Mouse (Mus musculus) layer of hippocampus, adult 11-12 months (tissue): ENCODE results near the gene Mtmr10.

Source experiments
- DNase-seq: peaks from one replicate; pipeline ENCODE4 v3.0.0; 2022; ENCODE audit warnings: low spot score

Mtmr10 gene

GRCm38 (mm10) chr7:64291722-64292121, 4.3 kb downstream of the Mtmr10 start:
- peak; percentile 22 for DNase-seq

DNA sequence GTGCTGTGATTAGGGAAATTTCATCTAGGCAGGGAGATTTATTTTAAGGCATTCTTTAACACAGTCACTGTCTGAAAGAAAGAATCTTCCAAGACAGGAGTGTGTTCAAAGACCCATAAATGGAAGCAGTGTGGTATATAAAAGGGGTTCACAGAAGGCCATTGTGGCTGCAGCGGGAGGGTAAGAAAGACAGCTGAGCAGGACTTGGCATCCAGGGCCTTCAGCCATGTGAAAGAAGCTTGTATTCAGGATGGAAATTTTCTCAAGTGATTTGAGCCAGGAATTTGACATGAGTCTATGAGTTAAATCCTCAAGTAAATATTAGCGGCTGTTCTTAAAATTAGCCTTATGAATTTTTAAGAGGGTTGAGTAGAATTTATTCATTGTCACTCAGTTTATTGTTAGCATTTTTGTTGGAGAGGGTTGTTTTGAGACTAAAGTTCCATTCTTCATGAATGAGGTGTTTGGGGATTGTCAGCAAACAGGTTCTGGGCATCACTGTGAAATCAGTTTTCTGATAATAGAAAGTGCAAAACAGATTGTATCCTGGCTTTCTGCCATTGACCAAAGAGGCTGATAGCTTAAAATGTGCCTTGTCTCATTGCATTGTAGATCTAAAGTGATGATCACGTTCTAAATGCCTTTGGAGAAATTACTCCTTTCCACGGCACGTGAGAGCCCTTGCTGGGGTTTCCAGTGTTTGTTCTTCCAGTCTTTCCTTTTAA, 9.0 kb downstream of the Mtmr10 start:
- DNase-seq, result no peak

- no peak for DNase-seq
These were observed 22.8 kb downstream of the Mtmr10 start for GRCm38 (mm10) chr7:64310241-64310640.

- DNase-seq, result no peak
These were observed 23.3 kb downstream of the Mtmr10 start for GRCm38 (mm10) chr7:64310756-64311155.

DNA sequence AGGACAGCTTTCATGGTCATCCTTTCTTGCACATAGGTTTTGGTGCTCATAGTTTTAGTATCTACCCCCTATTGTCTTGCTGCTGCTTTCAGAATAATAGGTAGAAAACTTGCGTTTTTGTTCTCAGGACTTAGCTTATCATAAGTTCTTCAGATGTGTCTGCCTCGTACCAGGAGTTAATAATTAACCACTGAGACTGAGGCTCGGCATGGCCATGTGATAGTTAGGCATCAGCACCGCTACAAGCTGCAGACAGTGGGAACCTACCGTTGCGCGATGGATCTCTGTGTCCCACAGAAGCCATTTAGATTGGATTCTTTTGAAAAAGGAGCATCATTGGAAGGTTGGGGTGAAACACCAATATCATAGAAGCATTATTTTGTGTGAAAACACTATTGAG, 25.4 kb downstream of the Mtmr10 start:
- no peak for DNase-seq

DNA sequence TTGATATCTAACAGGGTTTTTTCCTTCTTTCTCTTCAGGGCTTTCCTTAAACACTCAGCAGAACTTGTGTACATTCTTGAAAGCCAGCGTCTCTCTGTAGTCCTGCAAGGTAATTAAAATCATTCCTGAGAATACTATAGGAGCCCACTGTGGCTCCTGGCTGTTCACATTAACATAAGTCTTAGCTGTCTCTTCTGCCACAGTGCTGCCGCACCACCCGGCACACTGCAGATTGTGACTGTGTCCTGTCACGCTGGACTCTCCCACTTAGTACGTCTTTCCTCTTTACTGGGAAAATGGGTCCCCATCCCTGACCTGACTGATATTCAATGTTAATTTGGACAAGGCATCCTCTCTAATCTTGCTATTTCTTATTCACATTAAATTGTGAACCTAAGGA, 33.7 kb downstream of the Mtmr10 start:
- no peak for DNase-seq

GRCm38 (mm10) chr7:64321658-64322057, 34.2 kb downstream of the Mtmr10 start:
- DNase-seq, result no peak

DNA sequence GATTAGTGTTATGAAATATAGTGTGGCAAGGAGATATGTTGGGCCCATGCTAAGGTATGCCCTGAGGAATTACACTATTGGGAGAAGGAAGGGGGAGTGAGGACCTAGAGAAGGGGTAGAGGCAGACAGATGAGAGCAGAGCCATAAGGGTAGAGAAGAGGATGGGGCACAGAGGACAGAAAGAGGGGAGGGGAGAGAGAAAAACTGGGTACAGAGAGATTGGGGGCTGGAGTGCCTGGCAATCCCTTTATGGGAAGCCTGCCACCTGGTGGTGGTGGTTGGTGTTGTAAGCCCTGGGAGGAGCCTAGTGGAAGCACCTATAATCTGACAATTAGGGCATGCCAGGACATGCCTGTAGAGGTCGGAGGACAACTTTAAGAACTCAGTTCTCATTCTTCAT, 39.4 kb downstream of the Mtmr10 start:
- DNase-seq, result peak; percentile 87

DNA sequence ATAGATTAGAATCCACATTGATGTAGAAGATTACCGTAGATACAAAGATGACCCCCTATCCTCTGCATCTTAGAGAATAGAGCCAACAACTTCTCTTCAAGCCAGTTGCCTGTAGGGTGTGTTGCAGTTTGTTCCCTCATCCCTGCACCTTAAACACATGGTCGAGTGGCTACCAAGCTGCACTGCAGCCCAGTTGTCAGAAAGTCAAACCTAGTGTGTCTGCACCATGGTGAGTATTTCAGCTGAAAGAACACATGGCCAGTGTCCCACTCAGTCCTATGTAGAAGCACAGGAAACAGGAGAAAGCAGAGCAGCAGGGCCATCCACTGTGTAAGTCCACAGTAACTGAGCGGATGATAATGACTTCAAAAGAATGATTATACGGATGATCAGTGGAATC, 40.0 kb downstream of the Mtmr10 start:
- no peak for DNase-seq

- no peak for DNase-seq
These were observed 43.9 kb downstream of the Mtmr10 start for GRCm38 (mm10) chr7:64331309-64331708.

GRCm38 (mm10) chr7:64332686-64333085, 45.2 kb downstream of the Mtmr10 start:
- DNase-seq, result no peak

DNA sequence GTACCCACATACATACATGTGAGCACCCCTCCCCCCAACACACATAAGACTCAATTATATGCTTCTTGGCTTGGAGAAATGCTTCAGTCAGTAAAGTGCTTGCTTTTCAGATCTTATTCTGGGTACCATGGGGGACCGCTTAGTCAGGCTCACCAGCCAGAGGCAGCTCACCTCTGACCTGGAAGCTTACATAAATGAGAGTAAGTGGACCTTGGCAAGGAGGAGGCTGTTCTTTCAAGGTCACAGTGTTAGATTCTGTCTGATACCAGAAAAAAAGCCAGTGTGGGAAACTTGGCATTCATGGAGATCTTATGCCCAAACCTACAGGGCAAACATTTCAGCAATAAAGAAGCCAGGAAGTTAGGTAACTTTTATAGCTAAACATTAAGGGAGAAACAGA, 60.4 kb downstream of the Mtmr10 start:
- DNase-seq, result no peak

DNA sequence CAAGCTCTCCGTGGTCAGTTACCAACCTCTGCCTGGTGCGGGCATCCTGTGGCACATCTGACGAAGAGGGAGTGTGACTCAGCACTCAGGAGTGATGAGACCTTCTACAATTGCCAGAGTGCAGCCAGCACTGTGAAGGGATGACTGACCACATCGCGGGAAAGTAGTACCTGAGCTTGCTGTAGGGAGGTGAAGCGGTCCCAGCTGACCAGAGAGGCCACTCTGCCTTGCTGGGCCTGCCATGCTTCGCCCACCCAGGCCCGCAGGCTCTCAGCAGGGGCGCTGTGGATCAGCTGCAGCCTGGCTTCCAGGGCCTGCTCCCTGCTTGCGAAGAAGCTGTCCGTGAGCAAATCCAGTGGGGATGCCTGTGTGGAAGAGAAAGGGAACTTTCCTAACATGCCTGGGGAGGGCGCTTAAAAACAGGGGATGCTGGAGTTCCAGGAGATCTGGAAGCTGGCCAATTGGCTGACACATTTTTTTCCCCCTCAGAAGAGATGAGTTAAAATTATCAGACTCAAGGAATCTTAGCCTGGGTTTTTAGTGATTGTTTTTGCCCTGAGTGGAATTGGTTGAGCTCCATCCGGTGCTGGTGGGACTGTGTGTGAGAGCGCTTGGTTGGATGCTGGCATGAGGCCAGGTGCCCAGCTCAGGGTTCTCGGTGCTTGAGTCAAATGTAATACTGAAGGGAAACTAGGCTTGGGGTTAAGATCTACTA, 61.9 kb downstream of the Mtmr10 start:
- DNase-seq, result peak; percentile 44

- peak; percentile 87 for DNase-seq
These were observed 63.6 kb downstream of the Mtmr10 start for GRCm38 (mm10) chr7:64351087-64351486.

DNA sequence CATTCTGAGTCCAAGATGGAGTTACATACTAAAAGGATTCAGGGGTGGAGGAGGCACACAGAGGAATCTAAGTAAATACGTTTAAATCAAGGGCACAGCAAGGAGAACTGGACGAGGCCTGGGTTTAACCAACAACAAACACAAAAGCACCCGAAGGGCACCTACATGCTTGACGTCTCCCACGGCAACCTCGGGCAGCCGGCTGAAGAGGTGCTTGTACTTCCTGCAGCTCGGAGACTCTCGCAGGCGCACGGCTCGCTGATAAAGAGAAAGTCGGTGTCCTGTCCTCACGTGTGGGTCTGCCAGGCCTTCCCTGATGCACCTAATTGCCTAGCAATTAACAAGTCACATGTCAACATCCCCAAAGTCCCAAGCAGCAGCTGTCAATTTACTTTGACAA, 66.8 kb downstream of the Mtmr10 start:
- DNase-seq, result no peak

DNA sequence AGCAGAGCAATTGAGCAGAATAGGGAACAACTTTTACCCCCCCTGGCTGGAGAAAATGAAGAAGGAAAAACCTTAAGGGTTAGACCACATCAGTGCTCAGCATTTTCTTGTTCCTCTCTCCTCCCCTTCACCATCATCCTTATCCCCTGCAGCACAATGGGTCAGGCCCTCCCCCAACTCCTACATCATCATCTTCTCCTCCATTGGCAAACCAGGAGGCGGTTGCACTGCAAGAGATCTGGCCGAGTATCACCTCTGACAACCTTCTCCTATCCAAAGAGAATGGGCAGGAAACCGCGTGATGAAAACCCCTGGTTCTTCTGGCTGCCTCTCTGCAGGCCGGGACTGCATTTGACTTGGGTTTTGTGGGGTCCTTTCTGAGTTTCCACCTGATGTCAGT, 69.2 kb downstream of the Mtmr10 start:
- DNase-seq, result no peak

GRCm38 (mm10) chr7:64357405-64357804, 70.0 kb downstream of the Mtmr10 start:
- DNase-seq, result peak; percentile 82

GRCm38 (mm10) chr7:64358666-64359065, 71.2 kb downstream of the Mtmr10 start:
- DNase-seq, result no peak

- no peak for DNase-seq
These were observed 72.6 kb downstream of the Mtmr10 start for GRCm38 (mm10) chr7:64359943-64360585.

- DNase-seq, result peak; percentile 73
These were observed 73.1 kb downstream of the Mtmr10 start for GRCm38 (mm10) chr7:64360586-64360945.

DNA sequence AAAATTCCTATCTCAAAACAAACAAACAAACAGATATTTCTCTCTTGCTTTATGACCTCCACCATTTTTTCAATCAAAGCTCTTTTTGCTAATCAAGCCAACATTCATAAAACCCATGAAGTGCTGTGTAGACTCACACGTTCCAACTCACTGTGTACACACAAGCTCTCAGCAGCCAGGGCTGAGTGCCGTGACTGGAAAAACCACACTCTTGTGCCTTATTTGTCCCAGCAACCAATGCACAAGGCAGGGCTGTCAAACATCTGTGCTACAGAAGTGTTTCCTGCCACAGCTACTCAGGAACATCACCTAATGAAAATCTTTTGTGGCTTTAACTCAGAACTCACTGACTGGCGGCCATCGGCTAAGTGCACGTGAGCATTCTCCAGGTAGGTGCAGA, 78.4 kb downstream of the Mtmr10 start:
- DNase-seq, result no peak

DNA sequence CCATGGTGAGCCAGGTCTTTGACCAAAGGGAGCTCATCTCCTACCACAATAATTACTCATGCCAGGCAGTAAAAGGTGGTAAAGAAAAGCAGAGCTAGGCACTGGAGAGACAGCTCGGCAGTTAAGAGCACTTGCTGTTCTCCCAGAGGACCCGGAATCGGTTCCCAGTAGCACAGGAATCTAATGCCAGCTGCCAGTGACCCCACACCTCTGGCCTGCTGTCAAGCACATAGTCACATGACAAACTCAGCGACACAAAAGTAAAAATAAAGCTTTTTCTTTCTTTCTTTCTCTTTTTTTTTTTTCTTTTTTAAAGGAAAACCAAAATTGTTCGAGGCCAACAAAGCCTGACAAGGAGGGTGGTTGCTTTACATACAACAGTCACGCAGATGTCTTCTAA, 82.4 kb downstream of the Mtmr10 start:
- no peak for DNase-seq
